Mouse (Mus musculus) midbrain, embryonic 12.5 days (tissue): Measurements from ENCODE around the gene St3gal3. TPM values are rescaled to one million over a fixed set of nuclear protein-coding genes. Genes with fewer than 3 reads are reported as not detected.

ENCODE experiments used
- ATAC-seq: fragments of 200-750 bp; cut with Nextera tagmentation; 2 replicates; pipeline ENCODE4 v1.8.0; 2017; ENCODE audit warnings: low read depth, moderate TSS enrichment, moderate library complexity; ENCODE audit not compliant: low FRiP score
- H3K27ac ChIP-seq: fragments of 300-500 bp; sonication (generic); replicated peaks from 2 replicates; pipeline ENCODE4 v1.5.1; 2016; ENCODE audit warnings: mild to moderate bottlenecking
- H3K27me3 ChIP-seq: fragments of 300-500 bp; sonication (generic); 2 replicates; pipeline ENCODE4 v1.6.1; 2016; ENCODE audit warnings: mild to moderate bottlenecking
- H3K36me3 ChIP-seq: fragments of 300-500 bp; sonication (generic); 2 replicates; pipeline ENCODE4 v1.6.1; 2016
- H3K4me1 ChIP-seq: fragments of 300-500 bp; sonication (generic); 2 replicates; pipeline ENCODE4 v1.6.1; 2016
- H3K4me2 ChIP-seq: fragments of 300-500 bp; sonication (generic); replicated peaks from 2 replicates; pipeline ENCODE4 v1.6.1; 2016; ENCODE audit warnings: mild to moderate bottlenecking, moderate library complexity
- H3K4me3 ChIP-seq: fragments of 300-500 bp; sonication (generic); 2 replicates; pipeline ENCODE4 v1.5.1; 2016; ENCODE audit warnings: mild to moderate bottlenecking
- H3K9ac ChIP-seq: fragments of 300-500 bp; sonication (generic); replicated peaks from 2 replicates; pipeline ENCODE4 v1.6.1; 2016; ENCODE audit warnings: mild to moderate bottlenecking, moderate library complexity
- H3K9me3 ChIP-seq: fragments of 300-500 bp; sonication (generic); 2 replicates; pipeline ENCODE4 v1.6.1; 2016; ENCODE audit warnings: mild to moderate bottlenecking
- WGBS: fragments of 180-500 bp; shearing (Covaris S2); methylation state at CpG from one replicate; pipeline ENCODE4 v1.1.7; 2016; 5-methylcytosine and 5-hydroxymethylcytosine counted together
- polyA plus RNA-seq: library from polyadenylated mRNA; unstranded; fragments of >200 nt; fragmentation: Nextera tagmentation; extraction: Ambion mirVana; gene quantifications from 2 replicates; pipeline ENCODE4 v1.2.1, GENCODE M21; 2016

Gene St3gal3
- polyA plus RNA-seq, 1 experiment from 2014 or later = 10.9 TPM

- Histone ChIP-seq H3K4me1 (0 out of 2 replicates have a peak, but pooled peaks cover 5% of the 10 kb centered on the region), H3K36me3 (no peaks in the 10 kb centered on the region), H3K9ac (no peak overlapping the region), H3K4me3 (no peak overlapping the region), H3K27me3 (no peaks in the 10 kb centered on the region), H3K27ac (no peak overlapping the region), H3K4me2 (no peak overlapping the region), H3K9me3 (no peaks in the 10 kb centered on the region)
- 84% methylated on average over 8 of the region's 8 CpGs for whole genome bisulfite sequencing
- ATAC-seq = no peak
Measured at GRCm38 (mm10) chr4:117984993-117985587, 149.6 kb downstream of the St3gal3 start.

- no peak for ATAC-seq
- H3K27ac ChIP-seq = no peak overlapping the region
- no peak overlapping the region for H3K9ac ChIP-seq
- H3K9me3 ChIP-seq = no peaks in the 10 kb centered on the region
- H3K27me3 ChIP-seq = no peaks in the 10 kb centered on the region
- H3K4me1 ChIP-seq = 0 out of 2 replicates have a peak, but pooled peaks cover 5% of the 10 kb centered on the region
- 94% methylated on average over 3 of the region's 3 CpGs for WGBS
- no peaks in the 10 kb centered on the region for H3K36me3 ChIP-seq
- H3K4me3 ChIP-seq = no peak overlapping the region
- H3K4me2 ChIP-seq = no peak overlapping the region
Measured at GRCm38 (mm10) chr4:117984206-117984605, 150.5 kb downstream of the St3gal3 start.

GRCm38 (mm10) chr4:117982706-117983105, 152.0 kb downstream of the St3gal3 start:
- Histone ChIP-seq H3K4me2 (no peak overlapping the region), H3K36me3 (no peaks in the 10 kb centered on the region), H3K9me3 (no peaks in the 10 kb centered on the region), H3K27me3 (no peaks in the 10 kb centered on the region), H3K9ac (no peak overlapping the region), H3K4me3 (no peak overlapping the region), H3K4me1 (0 out of 2 replicates have a peak, but pooled peaks cover 5% of the 10 kb centered on the region), H3K27ac (no peak overlapping the region)
- 88% methylated on average over 7 of the region's 7 CpGs for WGBS
- no peak for ATAC-seq

- H3K4me3 ChIP-seq = no peak overlapping the region
- ATAC-seq = no peak
- H3K4me2 ChIP-seq = no peak overlapping the region
- H3K9ac ChIP-seq = no peak overlapping the region
- no peaks in the 10 kb centered on the region for H3K9me3 ChIP-seq
- 86% methylated on average over 3 of the region's 5 CpGs for WGBS
- no peaks in the 10 kb centered on the region for H3K27me3 ChIP-seq
- H3K27ac ChIP-seq = no peak overlapping the region
- H3K4me1 ChIP-seq = 0 out of 2 replicates have a peak, but pooled peaks cover 5% of the 10 kb centered on the region
- no peaks in the 10 kb centered on the region for H3K36me3 ChIP-seq
Measured at GRCm38 (mm10) chr4:117981518-117981917, 153.2 kb downstream of the St3gal3 start.

GRCm38 (mm10) chr4:117980161-117980560, 154.6 kb downstream of the St3gal3 start:
- ATAC-seq = no peak
- no peak overlapping the region for H3K4me3 ChIP-seq
- 96% methylated on average over 4 of the region's 4 CpGs for WGBS
- H3K4me2 ChIP-seq = no peak overlapping the region
- H3K36me3 ChIP-seq = no peaks in the 10 kb centered on the region
- H3K4me1 ChIP-seq = 0 out of 2 replicates have a peak, but pooled peaks cover 5% of the 10 kb centered on the region
- H3K27me3 ChIP-seq = no peaks in the 10 kb centered on the region
- H3K27ac ChIP-seq = no peak overlapping the region
- no peak overlapping the region for H3K9ac ChIP-seq
- no peaks in the 10 kb centered on the region for H3K9me3 ChIP-seq

GRCm38 (mm10) chr4:117979181-117979580, 155.5 kb downstream of the St3gal3 start:
- 0 out of 2 replicates have a peak, but pooled peaks cover 5% of the 10 kb centered on the region for H3K4me1 ChIP-seq
- ATAC-seq = no peak
- H3K9me3 ChIP-seq = no peaks in the 10 kb centered on the region
- 92% methylated on average over 4 of the region's 4 CpGs for WGBS
- no peak overlapping the region for H3K9ac ChIP-seq
- no peaks in the 10 kb centered on the region for H3K27me3 ChIP-seq
- no peak overlapping the region for H3K4me2 ChIP-seq
- H3K36me3 ChIP-seq = no peaks in the 10 kb centered on the region
- no peak overlapping the region for H3K27ac ChIP-seq
- no peak overlapping the region for H3K4me3 ChIP-seq

- no peak overlapping the region for H3K4me3 ChIP-seq
- no peaks in the 10 kb centered on the region for H3K27me3 ChIP-seq
- WGBS = 94% methylated on average over 9 of the region's 9 CpGs
- no peak overlapping the region for H3K9ac ChIP-seq
- H3K36me3 ChIP-seq = no peaks in the 10 kb centered on the region
- H3K27ac ChIP-seq = no peak overlapping the region
- H3K9me3 ChIP-seq = no peaks in the 10 kb centered on the region
- H3K4me1 ChIP-seq = 0 out of 2 replicates have a peak, but pooled peaks cover 5% of the 10 kb centered on the region
- no peak overlapping the region for H3K4me2 ChIP-seq
- no peak for ATAC-seq
Measured at GRCm38 (mm10) chr4:117978282-117978681, 156.4 kb downstream of the St3gal3 start.

GRCm38 (mm10) chr4:117977841-117978240, 156.9 kb downstream of the St3gal3 start:
- no peaks in the 10 kb centered on the region for H3K27me3 ChIP-seq
- H3K4me2 ChIP-seq = no peak overlapping the region
- 0 out of 2 replicates have a peak, but pooled peaks cover 1% of the 10 kb centered on the region for H3K4me1 ChIP-seq
- H3K27ac ChIP-seq = no peak overlapping the region
- no peaks in the 10 kb centered on the region for H3K36me3 ChIP-seq
- no peak overlapping the region for H3K9ac ChIP-seq
- H3K9me3 ChIP-seq = no peaks in the 10 kb centered on the region
- no peak overlapping the region for H3K4me3 ChIP-seq
- ATAC-seq = no peak
- 87% methylated on average over 11 of the region's 11 CpGs for WGBS

- WGBS = 82% methylated on average over 9 of the region's 9 CpGs
- Histone ChIP-seq H3K9ac (no peak overlapping the region), H3K27ac (no peak overlapping the region), H3K9me3 (no peaks in the 10 kb centered on the region), H3K27me3 (no peaks in the 10 kb centered on the region), H3K4me1 (no peaks in the 10 kb centered on the region), H3K4me2 (no peak overlapping the region), H3K36me3 (no peaks in the 10 kb centered on the region), H3K4me3 (no peak overlapping the region)
- no peak for ATAC-seq
Measured at GRCm38 (mm10) chr4:117977371-117977770, 157.3 kb downstream of the St3gal3 start.

GRCm38 (mm10) chr4:117975820-117976219, 158.9 kb downstream of the St3gal3 start:
- 88% methylated on average over 1 of the region's 1 CpGs for WGBS

GRCm38 (mm10) chr4:117974719-117975118, 160.0 kb downstream of the St3gal3 start:
- no peaks in the 10 kb centered on the region for H3K27me3 ChIP-seq
- no peak for ATAC-seq
- no peaks in the 10 kb centered on the region for H3K4me1 ChIP-seq
- H3K36me3 ChIP-seq = no peaks in the 10 kb centered on the region
- H3K9ac ChIP-seq = no peak overlapping the region
- H3K27ac ChIP-seq = no peak overlapping the region
- H3K4me3 ChIP-seq = no peak overlapping the region
- H3K4me2 ChIP-seq = no peak overlapping the region
- H3K9me3 ChIP-seq = no peaks in the 10 kb centered on the region
- 76% methylated on average over 5 of the region's 5 CpGs for WGBS

More at GRCm38 (mm10) chr4:117975820-117976219, 158.9 kb downstream of the St3gal3 start:
- H3K4me1 ChIP-seq = no peaks in the 10 kb centered on the region
- H3K9ac ChIP-seq = no peak overlapping the region
- no peaks in the 10 kb centered on the region for H3K36me3 ChIP-seq
- H3K27ac ChIP-seq = no peak overlapping the region
- H3K4me2 ChIP-seq = no peak overlapping the region
- no peaks in the 10 kb centered on the region for H3K27me3 ChIP-seq
- H3K4me3 ChIP-seq = no peak overlapping the region
- ATAC-seq = no peak
- H3K9me3 ChIP-seq = no peaks in the 10 kb centered on the region

GRCm38 (mm10) chr4:117972999-117973398, 161.7 kb downstream of the St3gal3 start:
- H3K27me3 ChIP-seq = no peaks in the 10 kb centered on the region
- no peak overlapping the region for H3K4me2 ChIP-seq
- whole genome bisulfite sequencing = 56% methylated on average over 10 of the region's 10 CpGs
- no peaks in the 10 kb centered on the region for H3K9me3 ChIP-seq
- no peak overlapping the region for H3K4me3 ChIP-seq
- ATAC-seq = no peak
- no peaks in the 10 kb centered on the region for H3K36me3 ChIP-seq
- no peak overlapping the region for H3K27ac ChIP-seq
- no peak overlapping the region for H3K9ac ChIP-seq
- no peaks in the 10 kb centered on the region for H3K4me1 ChIP-seq
